Mouse (Mus musculus) heart, embryonic 15.5 days (tissue): ENCODE measurements around the gene Lrrc26. TPM values are rescaled to one million over a fixed set of nuclear protein-coding genes. Genes with fewer than 3 reads are reported as not detected.

Experiments
- ATAC-seq: fragments of 200-750 bp; cut with Nextera tagmentation; replicated peaks from 2 replicates; pipeline ENCODE4 v1.8.0; 2017; ENCODE audit warnings: low read depth, moderate TSS enrichment; ENCODE audit not compliant: insufficient number of reproducible peaks, insufficient read depth, low FRiP score
- H3K27ac ChIP-seq: fragments of 300-500 bp; sonication (generic); 2 replicates; pipeline ENCODE4 v1.5.1; 2015; ENCODE audit warnings: mild to moderate bottlenecking, inconsistent platforms
- H3K27me3 ChIP-seq: fragments of 300-500 bp; sonication (generic); 2 replicates; pipeline ENCODE4 v1.6.1; 2015; ENCODE audit warnings: inconsistent platforms
- H3K36me3 ChIP-seq: fragments of 300-500 bp; sonication (generic); 2 replicates; pipeline ENCODE4 v1.6.1; 2015; ENCODE audit warnings: mild to moderate bottlenecking, inconsistent platforms
- H3K4me1 ChIP-seq: fragments of 300-500 bp; sonication (generic); replicated peaks from 2 replicates; pipeline ENCODE4 v1.6.1; 2015; ENCODE audit warnings: inconsistent platforms
- H3K4me2 ChIP-seq: fragments of 300-500 bp; sonication (generic); 2 replicates; pipeline ENCODE4 v1.6.1; 2015; ENCODE audit warnings: inconsistent platforms, mild to moderate bottlenecking, moderate library complexity
- H3K4me3 ChIP-seq: fragments of 300-500 bp; sonication (generic); 2 replicates; pipeline ENCODE4 v1.5.1; 2015; ENCODE audit warnings: mild to moderate bottlenecking, inconsistent platforms
- H3K9ac ChIP-seq: fragments of 300-500 bp; sonication (generic); 2 replicates; pipeline ENCODE4 v1.6.1; 2015; ENCODE audit warnings: mild to moderate bottlenecking, inconsistent platforms
- H3K9me3 ChIP-seq: fragments of 300-500 bp; sonication (generic); replicated peaks from 2 replicates; pipeline ENCODE4 v1.6.1; 2016; ENCODE audit warnings: inconsistent platforms
- WGBS: fragments of 180-500 bp; shearing (Covaris S2); methylation state at CpG from one replicate; pipeline ENCODE4 v1.1.7; 2015; ENCODE audit warnings: mixed read lengths; 5-methylcytosine and 5-hydroxymethylcytosine counted together
- polyA plus RNA-seq: library from polyadenylated mRNA; unstranded; fragments of >200 nt; fragmentation: Nextera tagmentation; extraction: Ambion mirVana; gene quantifications from 2 replicates; pipeline ENCODE4 v1.2.1, GENCODE M21; 2015

Gene Lrrc26
- polyA plus RNA-seq = 0.28 and 0.89 TPM in 2 replicates

DNA sequence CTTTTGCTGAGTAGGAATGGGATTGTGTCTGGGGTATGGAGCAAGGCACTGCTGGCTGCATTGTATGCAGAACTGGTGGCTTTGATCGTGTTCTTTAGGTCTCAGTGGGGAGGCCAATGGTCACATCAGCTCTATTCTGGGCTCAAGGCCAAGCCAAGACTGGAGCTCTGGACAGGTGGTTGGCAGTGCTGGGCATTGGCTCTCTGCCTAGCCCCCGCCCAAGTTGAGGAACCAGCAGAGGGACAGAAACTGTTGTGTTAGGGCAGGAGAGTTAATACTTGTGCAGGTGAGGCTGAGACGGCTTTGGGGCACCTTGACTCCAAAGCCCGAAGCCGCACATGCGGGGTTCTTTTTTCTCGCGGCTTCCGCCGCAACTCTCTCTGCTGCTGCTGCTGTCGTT lies at the start of gene Lrrc26:
Lrrc26 (plus strand) TSS at position 265 of the 400 bp plus-strand sequence.
- Histone ChIP-seq H3K9me3 (no peaks in the 10 kb centered on the region), H3K27me3 (peaks cover 70% of the 10 kb centered on the region), H3K4me3 (peak within 1 kb of the TSS; percentile 36), H3K4me2 (peak within 1 kb of the TSS; percentile 59), H3K27ac (no peak within 1 kb of the TSS), H3K36me3 (peaks cover 16% of the 10 kb centered on the region), H3K9ac (no peak within 1 kb of the TSS), H3K4me1 (peaks cover 40% of the 10 kb centered on the region)
- 0 out of 2 replicates have a peak, but pooled peaks have one; percentile 12 for ATAC-seq
- WGBS = 7% methylated on average over 11 of the region's 11 CpGs

DNA sequence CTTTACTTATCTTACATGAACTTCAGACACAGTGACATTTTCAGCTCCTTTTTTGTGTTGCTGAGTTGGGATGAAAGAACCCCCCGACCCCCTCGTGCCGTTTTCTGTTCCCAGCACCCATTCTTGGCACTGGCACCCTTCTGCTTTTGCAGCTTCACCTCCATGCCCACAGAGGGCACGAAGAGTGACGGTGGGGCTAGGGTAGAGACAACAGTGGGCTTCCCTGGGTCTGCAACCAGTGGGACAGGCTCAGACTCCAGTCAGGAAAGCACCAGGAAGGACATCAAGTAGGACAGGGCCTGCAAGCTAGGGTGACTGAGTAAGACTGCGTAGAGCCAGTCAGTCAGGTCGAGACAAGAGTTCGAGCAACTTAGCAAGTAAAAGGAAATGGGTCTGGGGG lies 49.4 kb upstream of the Lrrc26 start:
- no peak; the same call in 1 of the 2 replicates for ATAC-seq

GRCm38 (mm10) chr2:25240723-25241437 lies 48.8 kb upstream of the Lrrc26 start:
- H3K27me3 ChIP-seq = peaks cover 49% of the 10 kb centered on the region
- ATAC-seq = peak; percentile 82
- no peaks in the 10 kb centered on the region for H3K9me3 ChIP-seq
- peak overlapping the region; percentile 3 for H3K9ac ChIP-seq
- H3K27ac ChIP-seq = no peak overlapping the region
- WGBS = 1% methylated on average over 29 of the region's 29 CpGs
- peaks cover 26% of the 10 kb centered on the region for H3K4me1 ChIP-seq
- peak overlapping the region; percentile 57 for H3K4me3 ChIP-seq
- peak overlapping the region; percentile 94 for H3K4me2 ChIP-seq
- no peaks in the 10 kb centered on the region for H3K36me3 ChIP-seq

More for the DNA sequence above, 49.4 kb upstream of the Lrrc26 start:
- Histone ChIP-seq H3K9me3 (no peaks in the 10 kb centered on the region), H3K4me2 (peak overlapping the region; percentile 94), H3K27me3 (peaks cover 54% of the 10 kb centered on the region), H3K27ac (no peak overlapping the region), H3K4me1 (peaks cover 26% of the 10 kb centered on the region), H3K36me3 (no peaks in the 10 kb centered on the region), H3K9ac (peak overlapping the region; percentile 3; the same call in 1 of the 2 replicates), H3K4me3 (peak overlapping the region; percentile 57)
- 53% methylated on average over 8 of the region's 8 CpGs for WGBS

DNA sequence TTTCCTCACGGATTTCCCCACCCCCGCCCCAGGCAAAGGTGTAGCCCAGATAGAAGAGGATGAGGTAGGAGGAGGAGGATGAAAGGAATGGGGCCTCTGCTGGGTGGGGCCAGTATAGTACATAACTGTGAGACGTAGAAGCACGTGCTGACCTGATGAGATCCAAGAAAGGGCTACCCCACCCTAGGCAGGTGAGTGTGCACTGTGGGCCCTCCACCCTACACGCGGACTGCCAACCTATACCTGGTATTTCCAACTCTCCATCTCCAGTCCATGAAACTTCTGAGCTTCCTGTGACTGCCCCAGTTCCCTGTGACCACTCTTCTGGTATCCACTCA lies 48.3 kb upstream of the Lrrc26 start:
- H3K27ac ChIP-seq = no peak overlapping the region
- no peak overlapping the region for H3K9ac ChIP-seq
- WGBS = 20% methylated on average over 6 of the region's 6 CpGs
- peaks cover 26% of the 10 kb centered on the region for H3K4me1 ChIP-seq
- H3K9me3 ChIP-seq = no peaks in the 10 kb centered on the region
- no peak for ATAC-seq
- peaks cover 44% of the 10 kb centered on the region for H3K27me3 ChIP-seq
- H3K36me3 ChIP-seq = no peaks in the 10 kb centered on the region
- peak overlapping the region; percentile 57 for H3K4me3 ChIP-seq
- peak overlapping the region; percentile 94 for H3K4me2 ChIP-seq

GRCm38 (mm10) chr2:25242101-25242506 lies 47.6 kb upstream of the Lrrc26 start, which contains the start of the genes Rnf208 and Cysrt1:
Gene Rnf208, plus strand, starts transcription at chr2:25242255.
Gene Cysrt1, minus strand, starts transcription at chr2:25242452.
- H3K27me3 ChIP-seq = peaks cover 42% of the 10 kb centered on the region
- H3K9me3 ChIP-seq = no peaks in the 10 kb centered on the region
- WGBS = under 1% methylated on average over 51 of the region's 59 CpGs
- peak within 1 kb of the TSS; percentile 94 for H3K4me2 ChIP-seq
- peak within 1 kb of the TSS; percentile 57 for H3K9ac ChIP-seq
- no peak within 1 kb of the TSS for H3K27ac ChIP-seq
- no peaks in the 10 kb centered on the region for H3K36me3 ChIP-seq
- H3K4me3 ChIP-seq = peak within 1 kb of the TSS; percentile 57
- no peak for ATAC-seq
- H3K4me1 ChIP-seq = peaks cover 26% of the 10 kb centered on the region

DNA sequence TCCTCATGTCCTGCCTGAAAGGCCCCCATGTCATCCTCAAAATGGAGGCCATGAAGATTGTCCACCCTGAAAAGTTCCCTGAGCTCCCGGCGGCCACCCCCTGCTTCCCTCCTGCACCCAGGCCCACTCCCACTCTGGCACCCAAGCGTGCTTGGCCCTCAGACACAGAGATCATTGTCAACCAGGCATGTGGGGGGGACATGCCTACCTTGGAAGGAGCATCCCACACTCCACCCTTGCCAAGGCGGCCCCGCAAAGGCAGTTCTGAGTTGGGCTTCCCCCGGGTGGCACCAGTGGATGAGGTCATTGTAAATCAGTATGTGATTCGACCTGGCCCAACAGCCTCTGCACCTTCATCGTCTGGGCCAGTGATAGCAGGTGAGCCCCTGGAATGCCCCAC lies 46.4 kb upstream of the Lrrc26 start:
- no peak overlapping the region for H3K4me3 ChIP-seq
- H3K4me2 ChIP-seq = no peak overlapping the region

GRCm38 (mm10) chr2:25244144-25244543 lies 45.6 kb upstream of the Lrrc26 start:
- H3K36me3 ChIP-seq = peaks cover 11% of the 10 kb centered on the region; the same call in 1 of the 2 replicates
- no peak overlapping the region for H3K9ac ChIP-seq
- no peak for ATAC-seq
- H3K27ac ChIP-seq = no peak overlapping the region
- no peaks in the 10 kb centered on the region for H3K9me3 ChIP-seq
- H3K4me3 ChIP-seq = no peak overlapping the region
- 87% methylated on average over 4 of the region's 4 CpGs for WGBS
- H3K4me2 ChIP-seq = no peak overlapping the region
- peaks cover 26% of the 10 kb centered on the region for H3K4me1 ChIP-seq
- H3K27me3 ChIP-seq = peaks cover 36% of the 10 kb centered on the region

More for the DNA sequence above, 46.4 kb upstream of the Lrrc26 start:
- Histone ChIP-seq H3K4me1 (peaks cover 26% of the 10 kb centered on the region), H3K36me3 (peaks cover 7% of the 10 kb centered on the region; the same call in 1 of the 2 replicates), H3K9ac (no peak overlapping the region), H3K9me3 (no peaks in the 10 kb centered on the region), H3K27me3 (peaks cover 38% of the 10 kb centered on the region), H3K27ac (no peak overlapping the region)
- no peak for ATAC-seq
- 69% methylated on average over 8 of the region's 8 CpGs for WGBS

- Histone ChIP-seq H3K4me2 (no peak within 1 kb of the TSS), H3K9me3 (no peaks in the 10 kb centered on the region), H3K4me3 (no peak within 1 kb of the TSS), H3K4me1 (peaks cover 14% of the 10 kb centered on the region), H3K27ac (no peak within 1 kb of the TSS), H3K27me3 (peaks cover 24% of the 10 kb centered on the region), H3K36me3 (peaks cover 30% of the 10 kb centered on the region), H3K9ac (no peak within 1 kb of the TSS)
- no peak for ATAC-seq
- WGBS = 87% methylated on average over 10 of the region's 10 CpGs
Observed at GRCm38 (mm10) chr2:25246183-25247072, 43.3 kb upstream of the Lrrc26 start, which contains the start of gene AL732309.1. Gene AL732309.1, minus strand, starts transcription at chr2:25246863.

- Histone ChIP-seq H3K27ac (no peak overlapping the region), H3K9me3 (no peaks in the 10 kb centered on the region), H3K4me1 (peaks cover 16% of the 10 kb centered on the region), H3K27me3 (no peaks in the 10 kb centered on the region), H3K36me3 (peaks cover 42% of the 10 kb centered on the region), H3K4me2 (no peak overlapping the region), H3K4me3 (no peak overlapping the region), H3K9ac (no peak overlapping the region)
- 83% methylated on average over 1 of the region's 1 CpGs for WGBS
- no peak for ATAC-seq
Observed at GRCm38 (mm10) chr2:25252331-25252730, 37.4 kb upstream of the Lrrc26 start.

- ATAC-seq = peak; percentile 83
- WGBS = under 1% methylated on average over 39 of the region's 39 CpGs
- Histone ChIP-seq H3K36me3 (peaks cover 19% of the 10 kb centered on the region), H3K27ac (peak within 1 kb of the TSS; percentile 80), H3K9ac (peak within 1 kb of the TSS; percentile 81), H3K4me2 (peak within 1 kb of the TSS; percentile 91), H3K4me3 (peak within 1 kb of the TSS; percentile 81), H3K4me1 (peaks cover 16% of the 10 kb centered on the region), H3K27me3 (no peaks in the 10 kb centered on the region), H3K9me3 (no peaks in the 10 kb centered on the region)
Observed at GRCm38 (mm10) chr2:25255284-25255779, 34.4 kb upstream of the Lrrc26 start, which contains the start of gene Tmem203. Gene Tmem203, plus strand, starts transcription at chr2:25255439.
